Mouse (Mus musculus) myocyte (in vitro differentiated cells): ENCODE results near the gene Usp46. TPM values are rescaled to one million over a fixed set of nuclear protein-coding genes. Genes with fewer than 3 reads are reported as not detected.

ENCODE experiments used
- H3K27me3 ChIP-seq: one replicate; pipeline ENCODE4 v1.6.1; 2011; ENCODE audit not compliant: control insufficient read depth, insufficient read depth, insufficient read length
- H3K36me3 ChIP-seq: one replicate; pipeline ENCODE4 v1.6.1; 2011; ENCODE audit not compliant: control insufficient read depth, insufficient read depth
- H3K4me2 ChIP-seq: one replicate; pipeline ENCODE4 v1.6.1; 2011; ENCODE audit warnings: low read depth, control low read depth
- H3K4me3 ChIP-seq: one replicate; pipeline ENCODE4 v1.5.1; 2011; ENCODE audit warnings: mild to moderate bottlenecking, control low read depth, moderate library complexity
- H3K79me2 ChIP-seq: one replicate; pipeline ENCODE4 v1.6.1; 2011; ENCODE audit not compliant: control insufficient read depth, insufficient read depth
- H3ac ChIP-seq: one replicate; pipeline ENCODE4 v1.6.1; 2011; ENCODE audit not compliant: control insufficient read depth, insufficient read length
- CEBPB ChIP-seq: IDR thresholded peaks from 2 replicates; pipeline ENCODE4 v1.6.1; 2011; ENCODE audit warnings: mild to moderate bottlenecking, moderate library complexity; ENCODE audit not compliant: poor library complexity, insufficient read depth, severe bottlenecking
- E2F4 ChIP-seq: IDR thresholded peaks from one replicate; pipeline ENCODE4 v1.6.1; 2011; ENCODE audit warnings: mild to moderate bottlenecking, control low read depth, moderate library complexity; ENCODE audit not compliant: insufficient read depth
- MAX ChIP-seq: IDR thresholded peaks from one replicate; pipeline ENCODE4 v1.6.1; 2011; ENCODE audit warnings: low read depth, mild to moderate bottlenecking, control low read depth
- MYOD1 ChIP-seq, 3 experiments: IDR thresholded peaks; one replicate each; pipeline ENCODE4 v1.6.1; 2011; ENCODE audit warnings: control low read depth in 2 of 3, low read depth in 2 of 3, mild to moderate bottlenecking in 2 of 3, moderate library complexity in 1 of 3; ENCODE audit not compliant: insufficient read length in 2 of 3, control insufficient read depth in 1 of 3
- MYOG ChIP-seq, 3 experiments: IDR thresholded peaks; one replicate each; pipeline ENCODE4 v1.6.1; 2011; ENCODE audit warnings: control low read depth in 2 of 3, low read depth in 2 of 3, mild to moderate bottlenecking in 2 of 3; ENCODE audit not compliant: insufficient read length in 2 of 3, control insufficient read depth in 1 of 3, insufficient read depth in 1 of 3
- POLR2A ChIP-seq: IDR thresholded peaks from one replicate; pipeline ENCODE4 v1.6.1; 2011; ENCODE audit warnings: low read depth, mild to moderate bottlenecking, control low read depth, moderate library complexity; ENCODE audit not compliant: insufficient read length
- POLR2AphosphoS2 ChIP-seq: IDR thresholded peaks from one replicate; pipeline ENCODE4 v1.6.1; 2011; ENCODE audit warnings: low read depth, control low read depth; ENCODE audit not compliant: insufficient read length
- REST ChIP-seq: IDR thresholded peaks from one replicate; pipeline ENCODE4 v1.6.1; 2011; ENCODE audit warnings: mild to moderate bottlenecking, control low read depth, moderate library complexity; ENCODE audit not compliant: insufficient read depth, insufficient read length
- SRF ChIP-seq: IDR thresholded peaks from one replicate; pipeline ENCODE4 v1.6.1; 2011; ENCODE audit warnings: low read depth; ENCODE audit not compliant: control insufficient read depth, insufficient read length
- TCF12 ChIP-seq: IDR thresholded peaks from one replicate; pipeline ENCODE4 v1.6.1; 2011; ENCODE audit warnings: mild to moderate bottlenecking, control low read depth; ENCODE audit not compliant: poor library complexity, insufficient read depth, severe bottlenecking
- TCF3 ChIP-seq: IDR thresholded peaks from one replicate; pipeline ENCODE4 v1.6.1; 2011; ENCODE audit warnings: low read depth, control low read depth; ENCODE audit not compliant: insufficient read length
- USF1 ChIP-seq: IDR thresholded peaks from one replicate; pipeline ENCODE4 v1.6.1; 2011; ENCODE audit warnings: low read depth, mild to moderate bottlenecking, control low read depth, moderate library complexity
- polyA plus RNA-seq: library from polyadenylated mRNA; unstranded; fragments of >200 nt; fragmentation: generic; extraction: Trizol; gene quantifications from one replicate; pipeline ENCODE4 v1.2.1, GENCODE M21; 2012; ENCODE audit warnings: missing spikeins

Gene Usp46
- polyA plus RNA-seq, 1 experiment: 6.1 TPM

DNA sequence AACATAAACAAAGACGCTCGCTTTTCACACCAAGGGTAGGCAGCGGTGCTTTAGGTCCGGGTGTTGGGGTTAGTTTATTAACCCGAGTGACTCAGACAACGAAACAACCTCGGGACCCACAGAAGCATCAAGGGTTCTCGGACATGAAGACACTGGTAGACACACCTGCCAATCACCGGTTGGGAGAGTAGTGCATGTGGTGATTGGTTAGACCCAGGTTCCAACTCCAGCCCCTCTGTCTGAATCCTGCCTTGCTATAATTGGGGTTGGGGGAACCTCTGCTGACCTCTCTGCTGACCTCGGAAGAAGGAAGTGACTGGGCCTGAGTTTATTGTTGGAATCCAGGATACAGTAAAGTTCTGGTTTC is 29.6 kb upstream of the Usp46 start:
- Histone ChIP-seq H3K4me3 (no peak overlapping the region), H3K79me2 (peaks cover 14% of the 10 kb centered on the region), H3ac (no peak overlapping the region), H3K27me3 (no peaks in the 10 kb centered on the region), H3K36me3 (peaks cover 13% of the 10 kb centered on the region), H3K4me2 (no peak overlapping the region)
- TF ChIP-seq MAX (no peak), SRF (no peak), POLR2A (no peak), CEBPB (no peak), REST (no peak)

DNA sequence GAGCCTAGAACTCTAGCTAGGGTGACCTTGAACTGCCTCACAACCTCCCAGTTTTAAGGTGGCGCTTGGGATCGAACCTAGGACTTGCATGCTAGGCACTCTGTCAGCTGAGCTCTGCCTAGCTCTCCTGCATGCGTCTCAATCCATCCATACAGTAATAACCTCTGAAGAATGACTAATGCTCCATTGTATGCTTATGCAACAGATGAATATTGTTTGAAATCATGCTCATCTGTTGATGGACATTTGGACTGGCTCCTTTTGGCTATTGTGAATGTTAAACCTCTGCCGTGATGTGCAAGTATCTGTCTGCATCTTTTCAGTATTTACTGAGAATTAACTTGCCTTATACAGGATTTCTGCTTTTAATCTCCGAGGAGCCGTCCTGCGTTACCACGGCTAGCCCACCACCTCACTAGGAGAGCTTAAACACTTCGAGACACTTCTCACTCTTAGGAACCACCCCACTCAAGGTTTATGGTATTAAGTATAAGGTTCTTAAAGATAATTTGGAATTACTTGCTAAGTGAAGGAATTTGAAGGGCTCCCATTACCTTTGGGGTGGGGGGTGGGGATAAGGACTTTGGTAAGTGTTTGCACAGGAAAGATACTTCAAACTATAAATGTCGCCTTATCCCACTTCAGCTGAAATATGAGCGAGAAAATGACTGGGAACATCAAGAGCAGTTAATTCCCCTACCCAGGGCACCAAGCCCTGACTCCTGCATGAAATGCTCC is 29.1 kb upstream of the Usp46 start:
- peaks cover 13% of the 10 kb centered on the region for H3K36me3 ChIP-seq
- peaks cover 14% of the 10 kb centered on the region for H3K79me2 ChIP-seq
- H3K4me2 ChIP-seq: no peak overlapping the region
- no peak overlapping the region for H3K4me3 ChIP-seq
- no peak overlapping the region for H3ac ChIP-seq
- no peaks in the 10 kb centered on the region for H3K27me3 ChIP-seq
- TF ChIP-seq REST: no peak
- peak; percentile 62 for TF ChIP-seq CEBPB

DNA sequence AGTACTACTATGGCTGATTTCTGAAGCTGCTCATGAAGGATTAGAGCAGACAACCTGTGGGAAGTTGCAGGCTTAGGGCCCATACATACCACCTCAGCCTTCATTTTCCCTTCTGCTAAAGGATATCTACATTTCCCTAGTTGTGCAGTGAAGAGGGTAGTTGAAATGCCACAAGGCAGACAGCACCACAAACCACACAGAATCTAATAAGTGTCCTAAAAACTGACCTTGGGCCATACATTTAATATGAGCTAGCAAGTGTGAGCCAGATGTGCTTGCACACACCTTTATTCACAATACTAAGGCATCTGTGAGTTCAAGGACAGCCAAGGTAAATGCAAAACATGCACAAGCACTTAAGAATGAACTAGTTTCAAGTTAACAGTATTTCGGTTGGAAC is 27.8 kb upstream of the Usp46 start:
- H3K27me3 ChIP-seq: no peaks in the 10 kb centered on the region
- H3K79me2 ChIP-seq: peaks cover 14% of the 10 kb centered on the region
- H3K36me3 ChIP-seq: peaks cover 13% of the 10 kb centered on the region
- H3K4me3 ChIP-seq: no peak overlapping the region
- no peak for TF ChIP-seq POLR2A
- no peak for TF ChIP-seq TCF12
- TF ChIP-seq MYOG (IDR thresholded peaks at IDR 0.05; ENCODE audit: control insufficient read depth in 1 of 3, insufficient read depth in 1 of 3, insufficient read length in 2 of 3, low read depth in 2 of 3): no peak
- no peak for TF ChIP-seq MYOD1 (IDR thresholded peaks at IDR 0.05; ENCODE audit: control insufficient read depth in 1 of 3, insufficient read length in 2 of 3, low read depth in 2 of 3)
- no peak for TF ChIP-seq USF1
- no peak for TF ChIP-seq REST
- no peak for TF ChIP-seq TCF3
- TF ChIP-seq POLR2AphosphoS2: no peak
- TF ChIP-seq CEBPB: no peak
- no peak for TF ChIP-seq E2F4
- no peak for TF ChIP-seq MAX
- TF ChIP-seq SRF: no peak
- no peak overlapping the region for H3K4me2 ChIP-seq
- H3ac ChIP-seq: no peak overlapping the region

DNA sequence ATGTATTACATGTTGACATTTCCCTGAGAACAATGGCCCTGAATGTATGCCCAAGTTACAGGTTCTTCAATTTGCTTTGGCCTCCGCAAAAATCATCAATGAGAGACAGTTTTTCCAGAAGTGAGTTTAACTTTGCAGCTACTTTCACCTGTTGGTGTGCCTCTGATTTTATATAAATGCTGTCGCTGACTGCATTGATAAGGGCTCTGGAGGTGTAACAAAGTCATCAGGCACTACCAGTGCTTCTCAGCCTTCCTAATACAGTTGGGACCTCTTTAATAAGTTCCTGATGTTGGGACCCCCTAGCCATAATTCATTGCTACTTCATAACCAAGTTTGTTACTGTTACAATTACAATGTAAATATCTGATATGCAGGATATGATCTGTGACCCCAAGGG is 27.4 kb upstream of the Usp46 start:
- H3K36me3 ChIP-seq: peaks cover 13% of the 10 kb centered on the region
- TF ChIP-seq MYOG (IDR thresholded peaks at IDR 0.05; ENCODE audit: control insufficient read depth in 1 of 3, insufficient read depth in 1 of 3, insufficient read length in 2 of 3, low read depth in 2 of 3) (no peak), USF1 (no peak), MYOD1 (IDR thresholded peaks at IDR 0.05; ENCODE audit: control insufficient read depth in 1 of 3, insufficient read length in 2 of 3, low read depth in 2 of 3) (no peak), POLR2AphosphoS2 (no peak), E2F4 (no peak), CEBPB (no peak), TCF12 (no peak), TCF3 (no peak), REST (no peak), POLR2A (no peak), MAX (no peak), SRF (no peak)
- no peak overlapping the region for H3ac ChIP-seq
- H3K27me3 ChIP-seq: no peaks in the 10 kb centered on the region
- H3K4me3 ChIP-seq: no peak overlapping the region
- no peak overlapping the region for H3K4me2 ChIP-seq
- H3K79me2 ChIP-seq: peaks cover 14% of the 10 kb centered on the region

DNA sequence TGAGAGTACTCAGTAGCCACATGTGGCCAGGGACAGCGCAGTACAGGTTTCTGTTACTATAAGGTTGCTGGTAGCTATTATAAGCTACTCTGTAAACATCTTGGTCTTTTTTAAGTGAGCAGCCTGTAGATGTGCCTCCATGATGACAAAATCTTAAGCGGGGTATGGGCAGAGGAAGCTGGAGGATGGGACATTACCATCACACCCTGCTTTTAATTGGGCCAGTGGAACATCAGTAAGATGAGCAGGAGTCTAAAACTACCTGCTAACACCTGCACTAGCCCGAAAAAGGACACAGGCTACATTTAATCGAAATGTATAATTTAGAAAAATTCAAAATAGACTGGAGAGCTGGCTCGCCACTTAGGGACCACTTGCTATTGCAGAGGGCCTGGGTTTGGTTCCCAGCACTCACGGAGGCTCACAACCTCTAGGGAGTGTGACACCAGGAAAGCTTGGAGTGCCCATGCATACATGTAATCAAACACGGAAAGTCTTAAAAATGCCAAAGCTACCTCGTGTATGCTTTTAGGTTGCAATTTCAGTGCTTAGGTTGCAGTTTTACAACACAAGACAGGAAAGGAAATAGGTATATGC is 26.7 kb upstream of the Usp46 start:
- Histone ChIP-seq H3K4me3 (peak overlapping the region; percentile 74), H3K27me3 (no peaks in the 10 kb centered on the region), H3ac (no peak overlapping the region), H3K4me2 (peak overlapping the region; percentile 90), H3K79me2 (peaks cover 14% of the 10 kb centered on the region), H3K36me3 (peaks cover 13% of the 10 kb centered on the region)
- TF ChIP-seq MYOG (IDR thresholded peaks at IDR 0.05; ENCODE audit: control insufficient read depth in 1 of 3, insufficient read depth in 1 of 3, insufficient read length in 2 of 3, low read depth in 2 of 3) (no peak), TCF3 (no peak), POLR2AphosphoS2 (peak; percentile 30), CEBPB (no peak), TCF12 (no peak), E2F4 (no peak)
